In genomic region chr17:89460438-89460837, GRCm38 (mm10) we compare ENCODE assay signal across 21 mouse cellular contexts.
DNase-seq lines count a peak whose midpoint lies in the region; ATAC-seq lines count a peak whose summit lies in the region.
"Had no signal": no experiment of that assay in that cellular context is flagged by ENCODE, and none has a peak within 500 bp of the region (broad histone marks: within the 10 kb centered on the region; RNA-seq: fewer than 3 reads in every experiment).

No protein-coding gene starts in this region.

- no peak overlapping the region for H3K4me3 ChIP-seq in embryonic facial prominence, embryonic 11.5 days (ENCODE audit: low read depth, low read length)
- no peak overlapping the region for H3K4me3 ChIP-seq in embryonic facial prominence, embryonic 10.5 days
- no peak overlapping the region for H3K4me3 ChIP-seq in midbrain, embryonic 11.5 days (ENCODE audit: low read depth, low read length)
- H3K4me3 ChIP-seq in midbrain, embryonic 10.5 days = no peak overlapping the region
- H3K4me3 ChIP-seq in limb, embryonic 10.5 days = no peak overlapping the region
- H3K4me3 ChIP-seq: embryonic facial prominence, embryonic 15.5 days; erythroblast, embryonic 14.5 days; forebrain, embryonic 10.5 days; heart, adult 2 months; heart, embryonic 12.5 days; hindbrain, embryonic 10.5 days had no signal

- WGBS in embryonic facial prominence, embryonic 11.5 days = 71% methylated on average over 5 of the region's 5 CpGs
- WGBS in embryonic facial prominence, embryonic 10.5 days = 68% methylated on average over 5 of the region's 5 CpGs
- 63% methylated on average over 5 of the region's 5 CpGs for WGBS in midbrain, embryonic 11.5 days
- 79% methylated on average over 5 of the region's 5 CpGs for WGBS in midbrain, embryonic 10.5 days
- WGBS in limb, embryonic 10.5 days = 74% methylated on average over 5 of the region's 5 CpGs

- no peaks in the 10 kb centered on the region for H3K27me3 ChIP-seq in embryonic facial prominence, embryonic 11.5 days (ENCODE audit: control insufficient read depth, insufficient read depth, low read length)
- H3K27me3 ChIP-seq in embryonic facial prominence, embryonic 10.5 days (replicated peaks; ENCODE audit: low read depth, poor library complexity, severe bottlenecking) = no peaks in the 10 kb centered on the region
- no peaks in the 10 kb centered on the region for H3K27me3 ChIP-seq in midbrain, embryonic 11.5 days (ENCODE audit: control insufficient read depth, insufficient read depth, low read length)
- H3K27me3 ChIP-seq in midbrain, embryonic 10.5 days (ENCODE audit: low read depth, poor library complexity, severe bottlenecking) = no peaks in the 10 kb centered on the region
- no peaks in the 10 kb centered on the region for H3K27me3 ChIP-seq in limb, embryonic 10.5 days (ENCODE audit: low read depth, poor library complexity, severe bottlenecking)
- H3K27me3 ChIP-seq: CH12.LX; embryonic facial prominence, embryonic 15.5 days; heart, embryonic 12.5 days; Patski had no signal

- no peaks in the 10 kb centered on the region for H3K4me1 ChIP-seq in embryonic facial prominence, embryonic 11.5 days (ENCODE audit: control insufficient read depth, insufficient read depth, low read length)
- H3K4me1 ChIP-seq in embryonic facial prominence, embryonic 10.5 days = no peaks in the 10 kb centered on the region
- no peaks in the 10 kb centered on the region for H3K4me1 ChIP-seq in midbrain, embryonic 11.5 days (ENCODE audit: control insufficient read depth, insufficient read depth, low read length)
- H3K4me1 ChIP-seq in midbrain, embryonic 10.5 days = no peaks in the 10 kb centered on the region
- peaks cover 8% of the 10 kb centered on the region for H3K4me1 ChIP-seq in limb, embryonic 10.5 days
- H3K4me1 ChIP-seq: embryonic facial prominence, embryonic 15.5 days; heart, embryonic 12.5 days; hindbrain, embryonic 10.5 days had no signal

- H3K27ac ChIP-seq in embryonic facial prominence, embryonic 11.5 days (replicated peaks; ENCODE audit: low read depth, low read length) = no peak overlapping the region
- H3K27ac ChIP-seq in embryonic facial prominence, embryonic 10.5 days (replicated peaks) = no peak overlapping the region
- H3K27ac ChIP-seq in midbrain, embryonic 11.5 days (ENCODE audit: low read depth, low read length) = no peak overlapping the region
- H3K27ac ChIP-seq in midbrain, embryonic 10.5 days (replicated peaks) = no peak overlapping the region
- no peak overlapping the region for H3K27ac ChIP-seq in limb, embryonic 10.5 days
- H3K27ac ChIP-seq: embryonic facial prominence, embryonic 15.5 days; forebrain, embryonic 10.5 days; heart, adult 2 months; hindbrain, embryonic 10.5 days; hindbrain, embryonic 14.5 days had no signal

- peak; percentile 6 for DNase-seq in embryonic facial prominence, embryonic 11.5 days (ENCODE audit: low spot score)
- no peak for DNase-seq in embryonic facial prominence, embryonic 10.5 days (ENCODE audit: low spot score)
- DNase-seq in midbrain, embryonic 11.5 days (ENCODE audit: low spot score, missing footprints) = no peak
- no peak for DNase-seq in midbrain, embryonic 10.5 days (ENCODE audit: low spot score)
- DNase-seq in limb, embryonic 10.5 days (ENCODE audit: low spot score) = peak; percentile 29
- no peak for DNase-seq in gastrocnemius, postnatal 14 days
- DNase-seq: adrenal gland, postnatal 14 days; cerebellum, adult 18-20 months; cerebellum, adult 9-11 months; cerebellum, postnatal 36 days; heart, adult 2 months had no signal

- no peaks in the 10 kb centered on the region for H3K9me3 ChIP-seq in embryonic facial prominence, embryonic 11.5 days (replicated peaks; ENCODE audit: control insufficient read depth, low read length)
- H3K9me3 ChIP-seq in embryonic facial prominence, embryonic 10.5 days = no peaks in the 10 kb centered on the region
- no peaks in the 10 kb centered on the region for H3K9me3 ChIP-seq in midbrain, embryonic 11.5 days (ENCODE audit: control insufficient read depth, low read length)
- no peaks in the 10 kb centered on the region for H3K9me3 ChIP-seq in midbrain, embryonic 10.5 days (replicated peaks)
- no peaks in the 10 kb centered on the region for H3K9me3 ChIP-seq in limb, embryonic 10.5 days (replicated peaks)
- H3K9me3 ChIP-seq: embryonic facial prominence, embryonic 15.5 days; forebrain, embryonic 10.5 days; heart, embryonic 12.5 days; hindbrain, embryonic 10.5 days had no signal

- intact Hi-C loops in gastrocnemius, postnatal 14 days (cut with DNase I; ENCODE audit: low total_unique reads) = no loop called here

- no peaks in the 10 kb centered on the region for H3K36me3 ChIP-seq in embryonic facial prominence, embryonic 11.5 days (replicated peaks; ENCODE audit: control insufficient read depth, insufficient read depth, low read depth, low read length)
- no peaks in the 10 kb centered on the region for H3K36me3 ChIP-seq in embryonic facial prominence, embryonic 10.5 days (replicated peaks)
- H3K36me3 ChIP-seq in midbrain, embryonic 11.5 days (ENCODE audit: control insufficient read depth, insufficient read depth, low read length) = no peaks in the 10 kb centered on the region
- H3K36me3 ChIP-seq in midbrain, embryonic 10.5 days = no peaks in the 10 kb centered on the region
- no peaks in the 10 kb centered on the region for H3K36me3 ChIP-seq in limb, embryonic 10.5 days
- H3K36me3 ChIP-seq: embryonic facial prominence, embryonic 15.5 days; forebrain, embryonic 10.5 days; heart, embryonic 12.5 days; hindbrain, embryonic 10.5 days had no signal

- H3K9ac ChIP-seq in embryonic facial prominence, embryonic 11.5 days (replicated peaks; ENCODE audit: low read length) = no peak overlapping the region
- no peak overlapping the region for H3K9ac ChIP-seq in midbrain, embryonic 11.5 days (ENCODE audit: low read length)
- H3K9ac ChIP-seq: embryonic facial prominence, embryonic 15.5 days; heart, embryonic 12.5 days; hindbrain, embryonic 14.5 days had no signal

- ATAC-seq in embryonic facial prominence, embryonic 11.5 days (replicated peaks; ENCODE audit: insufficient number of reproducible peaks, low FRiP score, low TSS enrichment, low read depth) = no peak
- ATAC-seq in midbrain, embryonic 11.5 days (ENCODE audit: low FRiP score) = peak; percentile 79
- ATAC-seq: activated CD4-positive, CD25-positive, alpha-beta regulatory T cell, adult 4 months; intestine, embryonic 16.5 days; Patski had no signal

- no peak overlapping the region for H3K4me2 ChIP-seq in embryonic facial prominence, embryonic 11.5 days (ENCODE audit: low read depth, low read length)
- no peak overlapping the region for H3K4me2 ChIP-seq in midbrain, embryonic 11.5 days
- H3K4me2 ChIP-seq: embryonic facial prominence, embryonic 15.5 days; heart, embryonic 12.5 days; hindbrain, embryonic 14.5 days had no signal

Comparison
In these comparisons a context has a peak if more than half of its experiments do, and no peak if none do; other contexts are left out.
1. DNase-seq: peak in embryonic facial prominence, embryonic 11.5 days (single experiment) and limb, embryonic 10.5 days (single experiment); none in embryonic facial prominence, embryonic 10.5 days (single experiment), midbrain, embryonic 11.5 days (single experiment), midbrain, embryonic 10.5 days (single experiment) and gastrocnemius, postnatal 14 days (single experiment).